Mouse (Mus musculus) hindbrain, embryonic 16.5 days (tissue): ENCODE results near the gene Tnfrsf13c. TPM values are rescaled to one million over a fixed set of nuclear protein-coding genes. Genes with fewer than 3 reads are reported as not detected.

Experiments
- ATAC-seq: fragments of 200-750 bp; cut with Nextera tagmentation; 2 replicates; pipeline ENCODE4 v1.8.0; 2017; ENCODE audit warnings: moderate TSS enrichment, moderate library complexity
- H3K27ac ChIP-seq: fragments of 300-500 bp; sonication (generic); 2 replicates; pipeline ENCODE4 v1.5.1; 2014; ENCODE audit warnings: low read depth, mild to moderate bottlenecking, control low read depth, low read length, moderate library complexity
- H3K27me3 ChIP-seq: fragments of 300-500 bp; sonication (generic); replicated peaks from 2 replicates; pipeline ENCODE4 v1.6.1; 2014; ENCODE audit warnings: low read length; ENCODE audit not compliant: control insufficient read depth, insufficient read depth
- H3K36me3 ChIP-seq: fragments of 300-500 bp; sonication (generic); 2 replicates; pipeline ENCODE4 v1.6.1; 2014; ENCODE audit warnings: mild to moderate bottlenecking, low read length, moderate library complexity, mixed read lengths; ENCODE audit not compliant: control insufficient read depth, insufficient read depth
- H3K4me1 ChIP-seq: fragments of 300-500 bp; sonication (generic); 2 replicates; pipeline ENCODE4 v1.6.1; 2014; ENCODE audit warnings: low read depth, low read length; ENCODE audit not compliant: control insufficient read depth, insufficient read depth
- H3K4me2 ChIP-seq: fragments of 300-500 bp; sonication (generic); 2 replicates; pipeline ENCODE4 v1.6.1; 2014; ENCODE audit warnings: mild to moderate bottlenecking, low read length, control low read depth, moderate library complexity
- H3K4me3 ChIP-seq: fragments of 300-500 bp; sonication (generic); 2 replicates; pipeline ENCODE4 v1.5.1; 2014; ENCODE audit warnings: mild to moderate bottlenecking, low read length, control low read depth, moderate library complexity
- H3K9ac ChIP-seq: fragments of 300-500 bp; sonication (generic); 2 replicates; pipeline ENCODE4 v1.6.1; 2014; ENCODE audit warnings: low read depth, mild to moderate bottlenecking, control low read depth, low read length, moderate library complexity
- H3K9me3 ChIP-seq: fragments of 300-500 bp; sonication (generic); 2 replicates; pipeline ENCODE4 v1.6.1; 2014; ENCODE audit warnings: mild to moderate bottlenecking, low read length, moderate library complexity; ENCODE audit not compliant: control insufficient read depth
- WGBS: fragments of 180-500 bp; shearing (Covaris S2); extraction: QIAGEN DNeasy Blood & Tissue Kit; methylation state at CpG from one replicate; pipeline ENCODE4 v1.1.7; 2014; 5-methylcytosine and 5-hydroxymethylcytosine counted together
- polyA plus RNA-seq: library from polyadenylated mRNA; unstranded; fragments of >200 nt; fragmentation: Nextera tagmentation; extraction: Ambion mirVana; gene quantifications from 2 replicates; pipeline ENCODE4 v1.2.1, GENCODE M21; 2015

Tnfrsf13c gene
- polyA plus RNA-seq: 0.10 and 0.31 TPM in 2 replicates

DNA sequence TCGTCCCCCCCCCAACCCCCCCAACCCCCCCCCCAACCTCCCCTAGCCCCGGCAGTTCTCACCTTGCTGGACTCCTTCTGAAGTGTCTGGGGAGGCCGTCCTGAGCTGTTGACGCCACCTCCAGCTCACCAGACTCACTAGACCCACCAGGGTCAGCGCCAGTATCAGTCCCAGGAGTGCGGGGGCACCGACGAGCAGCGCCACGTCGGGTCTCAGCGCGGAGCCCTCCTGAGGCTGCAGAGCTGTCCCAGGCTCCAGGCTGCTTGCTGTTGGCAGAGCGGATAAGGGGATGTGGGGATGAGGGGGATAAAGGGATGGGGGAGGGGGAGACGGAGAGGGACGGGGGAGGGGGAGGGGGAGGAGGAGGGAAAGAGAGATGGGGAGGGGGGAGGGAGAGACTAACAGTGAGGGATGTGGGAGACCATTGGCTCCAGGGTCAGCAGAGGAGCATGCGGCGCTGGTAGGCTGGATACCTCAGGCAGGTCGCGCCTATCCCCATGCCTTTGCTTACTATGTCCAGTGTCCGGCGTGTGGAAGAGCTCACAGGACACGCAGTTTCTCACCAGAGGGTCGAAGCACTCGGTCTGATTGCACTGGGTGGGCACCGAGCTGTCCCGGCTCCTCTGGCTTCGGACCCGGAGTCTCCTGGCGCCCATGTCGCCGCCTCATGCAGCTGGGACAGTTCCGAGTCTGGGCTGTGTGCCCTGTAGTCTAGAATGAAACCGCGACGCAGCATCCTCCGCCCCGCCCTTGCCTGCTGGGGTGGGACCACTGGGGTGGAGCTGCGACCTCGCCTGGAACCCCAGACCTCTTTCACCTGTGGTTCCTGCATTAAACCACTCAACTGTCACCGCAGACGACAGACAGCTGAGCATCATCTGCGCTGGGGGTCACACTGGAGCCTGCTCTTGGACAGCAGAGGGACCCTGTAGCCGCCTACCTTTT lies at the start of gene Tnfrsf13c:
Gene Tnfrsf13c (minus strand): TSS at position 713 of the 945 bp plus-strand sequence.
- ATAC-seq: peak; percentile 61
- Histone ChIP-seq H3K4me1 (peaks cover 9% of the 10 kb centered on the region), H3K9ac (peak within 1 kb of the TSS; percentile 50)

GRCm38 (mm10) chr15:82272295-82272694 lies 48.1 kb upstream of the Tnfrsf13c start:
- Histone ChIP-seq H3K4me2 (no peak overlapping the region), H3K9ac (no peak overlapping the region), H3K27ac (no peak overlapping the region), H3K9me3 (no peaks in the 10 kb centered on the region), H3K27me3 (no peaks in the 10 kb centered on the region), H3K4me3 (no peak overlapping the region), H3K36me3 (no peaks in the 10 kb centered on the region), H3K4me1 (peaks cover 26% of the 10 kb centered on the region)
- WGBS: 77% methylated on average over 6 of the region's 6 CpGs
- no peak for ATAC-seq

More for the DNA sequence above, at the start of gene Tnfrsf13c:
- Histone ChIP-seq H3K9me3 (no peaks in the 10 kb centered on the region), H3K27me3 (peaks cover 11% of the 10 kb centered on the region), H3K4me3 (peak within 1 kb of the TSS; percentile 36), H3K36me3 (no peaks in the 10 kb centered on the region), H3K27ac (no peak within 1 kb of the TSS), H3K4me2 (peak within 1 kb of the TSS; percentile 71)
- WGBS: 1% methylated on average over 43 of the region's 44 CpGs

- Histone ChIP-seq H3K27ac (no peak overlapping the region), H3K9ac (no peak overlapping the region), H3K4me3 (no peak overlapping the region), H3K27me3 (no peaks in the 10 kb centered on the region), H3K4me2 (no peak overlapping the region), H3K36me3 (no peaks in the 10 kb centered on the region), H3K4me1 (peaks cover 15% of the 10 kb centered on the region), H3K9me3 (no peaks in the 10 kb centered on the region)
- ATAC-seq: no peak
- WGBS: 1% methylated on average over 5 of the region's 5 CpGs
Observed at GRCm38 (mm10) chr15:82271201-82271600, 47.0 kb upstream of the Tnfrsf13c start.

DNA sequence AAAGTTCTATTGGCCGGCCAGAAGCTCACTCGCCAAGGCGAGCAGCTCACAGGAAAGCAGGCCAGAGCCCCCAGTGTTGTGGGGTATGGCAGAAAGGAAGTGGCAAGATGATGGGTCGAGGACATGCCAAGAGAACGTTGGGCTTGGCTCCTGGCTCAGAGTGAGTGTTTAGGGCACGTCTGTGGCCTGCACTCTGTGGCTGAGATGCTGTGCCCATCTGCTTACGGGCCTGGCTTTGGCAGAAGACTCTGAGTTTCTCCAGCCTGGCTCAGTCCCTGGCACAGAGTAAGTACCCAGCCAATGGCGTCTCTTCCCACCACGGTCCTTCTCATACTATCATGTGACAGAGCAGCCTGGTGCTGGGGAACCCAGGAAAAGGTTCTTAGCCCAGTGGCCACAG lies 44.6 kb upstream of the Tnfrsf13c start:
- WGBS: 68% methylated on average over 9 of the region's 9 CpGs

DNA sequence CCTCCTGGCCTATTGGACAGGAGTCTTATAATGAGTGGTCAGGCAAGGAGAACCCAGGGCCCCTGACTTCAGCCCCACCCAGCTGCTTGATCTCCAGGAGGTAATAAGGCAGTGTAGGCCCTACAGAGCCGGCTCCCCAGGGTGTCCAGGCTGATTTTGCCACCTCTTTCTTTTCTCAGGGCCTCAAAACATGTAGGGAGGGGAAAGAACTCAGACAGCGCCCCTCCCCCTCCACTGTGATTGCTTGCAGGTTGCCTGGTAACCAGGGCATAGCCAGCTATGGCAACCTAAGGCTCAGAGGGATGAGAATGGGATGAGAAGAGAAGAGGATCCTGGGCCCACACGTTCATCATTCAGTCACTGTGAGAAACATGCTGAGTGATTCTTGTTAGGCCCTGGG lies 44.0 kb upstream of the Tnfrsf13c start:
- WGBS: 4% methylated on average over 3 of the region's 3 CpGs
- Histone ChIP-seq H3K27ac (no peak overlapping the region), H3K9ac (no peak overlapping the region), H3K9me3 (no peaks in the 10 kb centered on the region), H3K36me3 (no peaks in the 10 kb centered on the region), H3K4me1 (peaks cover 15% of the 10 kb centered on the region), H3K27me3 (no peaks in the 10 kb centered on the region), H3K4me2 (no peak overlapping the region), H3K4me3 (no peak overlapping the region)
- ATAC-seq: no peak

More for the DNA sequence above, 44.6 kb upstream of the Tnfrsf13c start:
- H3K27ac ChIP-seq: peak overlapping the region; percentile 51; the same call in 1 of the 2 replicates
- H3K9me3 ChIP-seq: no peaks in the 10 kb centered on the region
- no peak overlapping the region for H3K4me3 ChIP-seq
- peaks cover 15% of the 10 kb centered on the region for H3K4me1 ChIP-seq
- no peaks in the 10 kb centered on the region for H3K27me3 ChIP-seq
- 0 out of 2 replicates have a peak, but pooled peaks have one; percentile 31 for ATAC-seq
- H3K4me2 ChIP-seq: no peak overlapping the region
- H3K36me3 ChIP-seq: no peaks in the 10 kb centered on the region
- H3K9ac ChIP-seq: no peak overlapping the region

- no peak for ATAC-seq
- Histone ChIP-seq H3K4me2 (no peak overlapping the region), H3K36me3 (no peaks in the 10 kb centered on the region), H3K27ac (no peak overlapping the region), H3K4me3 (no peak overlapping the region), H3K9me3 (no peaks in the 10 kb centered on the region), H3K4me1 (peaks cover 14% of the 10 kb centered on the region), H3K9ac (no peak overlapping the region), H3K27me3 (no peaks in the 10 kb centered on the region)
- 12% methylated on average over 6 of the region's 6 CpGs for WGBS
Observed at GRCm38 (mm10) chr15:82266356-82266755, 42.2 kb upstream of the Tnfrsf13c start.

- ATAC-seq: no peak
- Histone ChIP-seq H3K4me2 (no peak overlapping the region), H3K4me1 (peaks cover 25% of the 10 kb centered on the region), H3K27me3 (no peaks in the 10 kb centered on the region), H3K27ac (no peak overlapping the region), H3K9me3 (no peaks in the 10 kb centered on the region), H3K4me3 (no peak overlapping the region), H3K9ac (no peak overlapping the region), H3K36me3 (no peaks in the 10 kb centered on the region)
- WGBS: 18% methylated on average over 16 of the region's 16 CpGs
Observed at GRCm38 (mm10) chr15:82259510-82259909, 35.3 kb upstream of the Tnfrsf13c start.

DNA sequence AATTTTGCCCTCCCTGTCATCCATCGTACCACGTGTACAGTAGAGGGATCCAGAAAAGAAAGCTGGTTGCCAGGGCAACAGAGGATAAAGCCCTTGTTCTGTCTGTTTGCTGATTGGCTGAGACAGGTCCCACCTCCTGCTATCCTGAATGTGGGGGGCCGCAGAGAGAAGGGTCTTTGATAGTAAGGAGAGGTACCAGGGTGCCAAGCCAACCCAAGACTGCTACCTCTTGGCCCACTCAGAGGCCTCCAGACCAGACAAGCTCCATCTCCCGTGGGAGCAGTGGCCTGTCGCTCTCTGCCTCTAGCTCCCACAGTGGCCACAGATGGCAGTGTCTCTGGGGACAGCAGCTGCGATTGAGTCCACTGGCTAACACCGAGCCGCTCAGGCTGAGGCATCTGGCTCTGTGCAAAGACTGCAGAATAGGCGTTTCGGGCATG lies 31.8 kb upstream of the Tnfrsf13c start:
- no peaks in the 10 kb centered on the region for H3K36me3 ChIP-seq
- peak overlapping the region; percentile 59 for H3K4me2 ChIP-seq
- H3K4me1 ChIP-seq: peaks cover 22% of the 10 kb centered on the region
- H3K9ac ChIP-seq: peak overlapping the region; percentile 74
- H3K4me3 ChIP-seq: peak overlapping the region; percentile 58
- H3K27me3 ChIP-seq: no peaks in the 10 kb centered on the region
- H3K9me3 ChIP-seq: no peaks in the 10 kb centered on the region
- ATAC-seq: peak; percentile 95
- H3K27ac ChIP-seq: peak overlapping the region; percentile 90
- WGBS: 7% methylated on average over 10 of the region's 10 CpGs

GRCm38 (mm10) chr15:82255248-82255647 lies 31.1 kb upstream of the Tnfrsf13c start:
- Histone ChIP-seq H3K4me2 (peak overlapping the region; percentile 59), H3K27ac (peak overlapping the region; percentile 90), H3K9ac (peak overlapping the region; percentile 74; the same call in 1 of the 2 replicates), H3K9me3 (no peaks in the 10 kb centered on the region), H3K36me3 (no peaks in the 10 kb centered on the region), H3K4me3 (no peak overlapping the region; the same call in 1 of the 2 replicates), H3K27me3 (no peaks in the 10 kb centered on the region), H3K4me1 (peaks cover 22% of the 10 kb centered on the region)
- ATAC-seq: no peak
- WGBS: 39% methylated on average over 4 of the region's 4 CpGs
